Mouse (Mus musculus) intestine, embryonic 16.5 days (tissue): ENCODE measurements around the gene Ptpn21. TPM values are rescaled to one million over a fixed set of nuclear protein-coding genes. Genes with fewer than 3 reads are reported as not detected.

Experiments used
- ATAC-seq: fragments of 200-750 bp; cut with Nextera tagmentation; 2 replicates; pipeline ENCODE4 v1.8.0; 2017; ENCODE audit warnings: moderate TSS enrichment, moderate library complexity
- H3K27ac ChIP-seq: fragments of 300-500 bp; sonication (generic); 2 replicates; pipeline ENCODE4 v1.5.1; 2014; ENCODE audit warnings: mild to moderate bottlenecking, low read length
- H3K27me3 ChIP-seq: fragments of 300-500 bp; sonication (generic); replicated peaks from 2 replicates; pipeline ENCODE4 v1.6.1; 2014; ENCODE audit warnings: low read length, control low read depth, mixed read lengths; ENCODE audit not compliant: control insufficient read depth, insufficient read depth
- H3K36me3 ChIP-seq: fragments of 300-500 bp; sonication (generic); 2 replicates; pipeline ENCODE4 v1.6.1; 2014; ENCODE audit warnings: low read length, control low read depth; ENCODE audit not compliant: control insufficient read depth, insufficient read depth
- H3K4me1 ChIP-seq: fragments of 300-500 bp; sonication (generic); 2 replicates; pipeline ENCODE4 v1.6.1; 2014; ENCODE audit warnings: low read length, control low read depth, mixed read lengths; ENCODE audit not compliant: control insufficient read depth, insufficient read depth
- H3K4me2 ChIP-seq: fragments of 300-500 bp; sonication (generic); 2 replicates; pipeline ENCODE4 v1.6.1; 2014; ENCODE audit warnings: low read depth, low read length, control low read depth
- H3K4me3 ChIP-seq: fragments of 300-500 bp; sonication (generic); 2 replicates; pipeline ENCODE4 v1.5.1; 2014; ENCODE audit warnings: mild to moderate bottlenecking, low read length
- H3K9ac ChIP-seq: fragments of 300-500 bp; sonication (generic); 2 replicates; pipeline ENCODE4 v1.6.1; 2014; ENCODE audit warnings: low read depth, low read length
- H3K9me3 ChIP-seq: fragments of 300-500 bp; sonication (generic); 2 replicates; pipeline ENCODE4 v1.6.1; 2016; ENCODE audit warnings: low read length, control low read depth; ENCODE audit not compliant: control insufficient read depth
- WGBS: fragments of 180-500 bp; shearing (Covaris S2); extraction: QIAGEN DNeasy Blood & Tissue Kit; methylation state at CpG from one replicate; pipeline ENCODE4 v1.1.7; 2014; 5-methylcytosine and 5-hydroxymethylcytosine counted together
- polyA plus RNA-seq: library from polyadenylated mRNA; unstranded; fragments of >200 nt; fragmentation: Nextera tagmentation; extraction: Ambion mirVana; gene quantifications from 2 replicates; pipeline ENCODE4 v1.2.1, GENCODE M21; 2015

The Ptpn21 gene
- polyA plus RNA-seq, 1 experiment from 2014 or later: 4.7 TPM

- Histone ChIP-seq H3K4me3 (no peak overlapping the region), H3K27ac (no peak overlapping the region), H3K27me3 (no peaks in the 10 kb centered on the region), H3K4me1 (peaks cover 21% of the 10 kb centered on the region), H3K36me3 (no peaks in the 10 kb centered on the region), H3K4me2 (no peak overlapping the region), H3K9ac (no peak overlapping the region), H3K9me3 (no peaks in the 10 kb centered on the region)
- 83% methylated on average over 6 of the region's 6 CpGs for WGBS
- ATAC-seq: no peak
Measured at GRCm38 (mm10) chr12:98712819-98713218, 24.4 kb downstream of the Ptpn21 start.

- H3K9me3 ChIP-seq: no peaks in the 10 kb centered on the region
- no peaks in the 10 kb centered on the region for H3K36me3 ChIP-seq
- no peak overlapping the region for H3K27ac ChIP-seq
- H3K4me3 ChIP-seq: no peak overlapping the region
- no peaks in the 10 kb centered on the region for H3K27me3 ChIP-seq
- ATAC-seq: no peak
- 92% methylated on average over 10 of the region's 10 CpGs for WGBS
- H3K9ac ChIP-seq: no peak overlapping the region
- no peak overlapping the region for H3K4me2 ChIP-seq
- no peaks in the 10 kb centered on the region for H3K4me1 ChIP-seq
Measured at GRCm38 (mm10) chr12:98703961-98704360, 33.2 kb downstream of the Ptpn21 start.

GRCm38 (mm10) chr12:98703554-98703953 lies 33.7 kb downstream of the Ptpn21 start:
- H3K27me3 ChIP-seq: no peaks in the 10 kb centered on the region

GRCm38 (mm10) chr12:98701564-98701963 lies 35.6 kb downstream of the Ptpn21 start:
- H3K4me3 ChIP-seq: no peak overlapping the region
- ATAC-seq: no peak
- H3K4me2 ChIP-seq: no peak overlapping the region
- no peaks in the 10 kb centered on the region for H3K36me3 ChIP-seq
- no peak overlapping the region for H3K27ac ChIP-seq
- no peaks in the 10 kb centered on the region for H3K4me1 ChIP-seq
- H3K9ac ChIP-seq: no peak overlapping the region
- WGBS: 88% methylated on average over 9 of the region's 9 CpGs
- no peaks in the 10 kb centered on the region for H3K27me3 ChIP-seq
- no peaks in the 10 kb centered on the region for H3K9me3 ChIP-seq

More at GRCm38 (mm10) chr12:98703554-98703953, 33.7 kb downstream of the Ptpn21 start:
- Histone ChIP-seq H3K9me3 (no peaks in the 10 kb centered on the region), H3K4me1 (no peaks in the 10 kb centered on the region), H3K4me3 (no peak overlapping the region), H3K9ac (no peak overlapping the region), H3K4me2 (no peak overlapping the region), H3K36me3 (no peaks in the 10 kb centered on the region), H3K27ac (no peak overlapping the region)
- 68% methylated on average over 2 of the region's 2 CpGs for WGBS
- no peak for ATAC-seq

- H3K27me3 ChIP-seq: no peaks in the 10 kb centered on the region
- 80% methylated on average over 5 of the region's 5 CpGs for WGBS
- no peak overlapping the region for H3K27ac ChIP-seq
- H3K36me3 ChIP-seq: no peaks in the 10 kb centered on the region; the same call in 1 of the 2 replicates
- ATAC-seq: no peak
- H3K9ac ChIP-seq: no peak overlapping the region
- no peak overlapping the region for H3K4me2 ChIP-seq
- no peak overlapping the region for H3K4me3 ChIP-seq
- H3K4me1 ChIP-seq: no peaks in the 10 kb centered on the region
- H3K9me3 ChIP-seq: no peaks in the 10 kb centered on the region
Measured at GRCm38 (mm10) chr12:98697202-98697601, 40.0 kb downstream of the Ptpn21 start.

- WGBS: 90% methylated on average over 8 of the region's 8 CpGs
- H3K4me3 ChIP-seq: no peak overlapping the region
- no peaks in the 10 kb centered on the region for H3K4me1 ChIP-seq
- peaks cover 3% of the 10 kb centered on the region; the same call in 1 of the 2 replicates for H3K36me3 ChIP-seq
- no peak overlapping the region for H3K4me2 ChIP-seq
- no peaks in the 10 kb centered on the region for H3K27me3 ChIP-seq
- H3K9me3 ChIP-seq: no peaks in the 10 kb centered on the region
- ATAC-seq: no peak
- no peak overlapping the region for H3K27ac ChIP-seq
- H3K9ac ChIP-seq: no peak overlapping the region
Measured at GRCm38 (mm10) chr12:98690230-98690629, 47.0 kb downstream of the Ptpn21 start.

GRCm38 (mm10) chr12:98683574-98683973 lies 53.6 kb downstream of the Ptpn21 start:
- no peak overlapping the region for H3K9ac ChIP-seq
- no peak for ATAC-seq
- H3K4me2 ChIP-seq: no peak overlapping the region
- no peak overlapping the region for H3K27ac ChIP-seq
- no peaks in the 10 kb centered on the region for H3K9me3 ChIP-seq
- H3K4me3 ChIP-seq: no peak overlapping the region
- WGBS: 64% methylated on average over 6 of the region's 6 CpGs
- H3K4me1 ChIP-seq: no peaks in the 10 kb centered on the region
- 0 out of 2 replicates have a peak, but pooled peaks cover 9% of the 10 kb centered on the region for H3K36me3 ChIP-seq
- H3K27me3 ChIP-seq: no peaks in the 10 kb centered on the region

GRCm38 (mm10) chr12:98683171-98683570 lies 54.0 kb downstream of the Ptpn21 start:
- Histone ChIP-seq H3K9ac (no peak overlapping the region), H3K4me2 (no peak overlapping the region), H3K27me3 (no peaks in the 10 kb centered on the region), H3K4me3 (no peak overlapping the region), H3K4me1 (no peaks in the 10 kb centered on the region), H3K36me3 (0 out of 2 replicates have a peak, but pooled peaks cover 9% of the 10 kb centered on the region), H3K27ac (no peak overlapping the region), H3K9me3 (no peaks in the 10 kb centered on the region)
- ATAC-seq: no peak
- 80% methylated on average over 11 of the region's 11 CpGs for WGBS

- H3K4me3 ChIP-seq: no peak overlapping the region
- WGBS: 79% methylated on average over 15 of the region's 15 CpGs
- 0 out of 2 replicates have a peak, but pooled peaks cover 9% of the 10 kb centered on the region for H3K36me3 ChIP-seq
- H3K9ac ChIP-seq: no peak overlapping the region
- no peak overlapping the region for H3K27ac ChIP-seq
- no peak overlapping the region for H3K4me2 ChIP-seq
- H3K9me3 ChIP-seq: no peaks in the 10 kb centered on the region
- no peaks in the 10 kb centered on the region for H3K4me1 ChIP-seq
- no peaks in the 10 kb centered on the region for H3K27me3 ChIP-seq
- no peak for ATAC-seq
Measured at GRCm38 (mm10) chr12:98682196-98682595, 55.0 kb downstream of the Ptpn21 start.

- H3K27ac ChIP-seq: no peak overlapping the region
- 85% methylated on average over 15 of the region's 15 CpGs for WGBS
- no peak for ATAC-seq
- H3K4me1 ChIP-seq: no peaks in the 10 kb centered on the region
- 0 out of 2 replicates have a peak, but pooled peaks cover 6% of the 10 kb centered on the region for H3K36me3 ChIP-seq
- H3K4me2 ChIP-seq: no peak overlapping the region
- no peak overlapping the region for H3K4me3 ChIP-seq
- no peak overlapping the region for H3K9ac ChIP-seq
- H3K27me3 ChIP-seq: no peaks in the 10 kb centered on the region
- no peaks in the 10 kb centered on the region for H3K9me3 ChIP-seq
Measured at GRCm38 (mm10) chr12:98679906-98680305, 57.3 kb downstream of the Ptpn21 start.
